ENCODE assay signal across 12 mouse cellular contexts in genomic region chr10:80377716-80378115, GRCm38 (mm10). TPM values are rescaled to one million over a fixed set of nuclear protein-coding genes. Genes with fewer than 3 reads are reported as not detected.
DNase-seq lines count a peak whose midpoint lies in the region; ATAC-seq and TF ChIP-seq lines count a peak whose summit lies in the region.
"Had no signal": no experiment of that assay in that cellular context is flagged by ENCODE, and none has a peak within 500 bp of the region (broad histone marks: within the 10 kb centered on the region; RNA-seq: fewer than 3 reads in every experiment).

No protein-coding gene starts in this region.

- ATAC-seq in CD4-positive, CD25-positive, alpha-beta regulatory T cell, adult 4 months, result no peak
- ATAC-seq in kidney, postnatal 0 days (replicated peaks; ENCODE audit: low FRiP score, low read depth), result no peak

- H3K27me3 ChIP-seq in kidney, postnatal 0 days (ENCODE audit: insufficient read depth, low read length), result no peaks in the 10 kb centered on the region
- H3K27me3 ChIP-seq: embryonic facial prominence, embryonic 12.5 days; limb, embryonic 13.5 days had no signal

- H3K9me3 ChIP-seq in kidney, postnatal 0 days (replicated peaks; ENCODE audit: low read length), result no peaks in the 10 kb centered on the region
- H3K9me3 ChIP-seq: embryonic facial prominence, embryonic 12.5 days; limb, embryonic 13.5 days had no signal

- H3K4me2 ChIP-seq in kidney, postnatal 0 days (ENCODE audit: low read length), result no peak overlapping the region
- H3K4me2 ChIP-seq: embryonic facial prominence, embryonic 12.5 days; limb, embryonic 13.5 days had no signal

- H3K4me3 ChIP-seq in kidney, postnatal 0 days (replicated peaks; ENCODE audit: low read depth, low read length), result no peak overlapping the region
- H3K4me3 ChIP-seq: embryonic facial prominence, embryonic 12.5 days; limb, embryonic 13.5 days had no signal

- TF ChIP-seq CTCF in kidney, postnatal 0 days (IDR thresholded peaks at IDR 0.05; ENCODE audit: low read depth), result peak; percentile 66

- H3K9ac ChIP-seq in kidney, postnatal 0 days (ENCODE audit: low read depth, low read length), result no peak overlapping the region
- H3K9ac ChIP-seq: embryonic facial prominence, embryonic 12.5 days; limb, embryonic 13.5 days had no signal

- peak; percentile 67 for DNase-seq in CD4-positive, CD25-positive, alpha-beta regulatory T cell, adult 2 months (ENCODE audit: low read depth, low spot score)
- DNase-seq in kidney, postnatal 0 days (ENCODE audit: low spot score), result no peak
- DNase-seq in kidney, postnatal 14 days, result no peak
- DNase-seq in thymus, postnatal 14 days, result peak; percentile 50
- DNase-seq in thymus, adult 18-20 months, result no peak
- DNase-seq in thymus, postnatal 25 days, result peak; percentile 42
- no peak for DNase-seq in layer of hippocampus, postnatal 36 days
- DNase-seq: heart, adult 18-20 months; kidney, adult 9 months had no signal

- no peaks in the 10 kb centered on the region for H3K4me1 ChIP-seq in kidney, postnatal 0 days (replicated peaks; ENCODE audit: insufficient read depth, low read length)

- no peak overlapping the region for H3K27ac ChIP-seq in kidney, postnatal 0 days
- H3K27ac ChIP-seq: embryonic facial prominence, embryonic 12.5 days; limb, embryonic 13.5 days had no signal

- 52% methylated on average over 10 of the region's 10 CpGs for WGBS in kidney, postnatal 0 days

- H3K36me3 ChIP-seq in kidney, postnatal 0 days (ENCODE audit: insufficient read depth, low read length), result peaks cover 16% of the 10 kb centered on the region

RNA-seq across cellular contexts. Expression of gene Mex3d, which starts 9.7 kb away (rescaled TPM):
- 1 to 10 TPM in 1 of 2 experiments, not detected in 1; 1.3 TPM for polyA plus RNA-seq in CD4-positive, CD25-positive, alpha-beta regulatory T cell, adult 4 months (2017; shearing (Covaris generic))
- polyA plus RNA-seq in kidney, postnatal 0 days (2015; fragmentation: Nextera tagmentation; extraction: Ambion mirVana), result 6.6 and 7.8 TPM in 2 replicates
- total RNA-seq in layer of hippocampus, postnatal 36 days (2021), result 10 to 100 TPM; 18.2 to 18.4 TPM

RNA-seq across cellular contexts. Expression of gene Plk5, which starts 21.5 kb away (rescaled TPM):
- not detected for polyA plus RNA-seq in CD4-positive, CD25-positive, alpha-beta regulatory T cell, adult 4 months (2017; shearing (Covaris generic))
- polyA plus RNA-seq in kidney, postnatal 0 days (2015; fragmentation: Nextera tagmentation; extraction: Ambion mirVana), result 0.51 and 1.0 TPM in 2 replicates
- total RNA-seq in layer of hippocampus, postnatal 36 days (2021), result 10 to 100 TPM; 23.2 to 23.4 TPM

RNA-seq across cellular contexts. Expression of gene Mbd3, which starts 21.6 kb away (rescaled TPM):
- polyA plus RNA-seq in CD4-positive, CD25-positive, alpha-beta regulatory T cell, adult 4 months (2017; shearing (Covaris generic)), result 10 to 100 TPM; 26.7 to 27.2 TPM
- 163 and 165 TPM in 2 replicates for polyA plus RNA-seq in kidney, postnatal 0 days (2015; fragmentation: Nextera tagmentation; extraction: Ambion mirVana)
- total RNA-seq in layer of hippocampus, postnatal 36 days (2021), result 100 to 1,000 TPM; 148 to 156 TPM

RNA-seq across cellular contexts. Expression of gene Uqcr11, which starts 28.9 kb away (rescaled TPM):
- 100 to 1,000 TPM; 268 to 337 TPM for polyA plus RNA-seq in CD4-positive, CD25-positive, alpha-beta regulatory T cell, adult 4 months (2017; shearing (Covaris generic))
- 1,117 and 1,253 TPM in 2 replicates for polyA plus RNA-seq in kidney, postnatal 0 days (2015; fragmentation: Nextera tagmentation; extraction: Ambion mirVana)
- total RNA-seq in layer of hippocampus, postnatal 36 days (2021), result 100 to 1,000 TPM; 443 to 467 TPM

RNA-seq across cellular contexts. Expression of gene Adamtsl5, which starts 29.5 kb away (rescaled TPM):
- not detected for polyA plus RNA-seq in CD4-positive, CD25-positive, alpha-beta regulatory T cell, adult 4 months (2017; shearing (Covaris generic))
- polyA plus RNA-seq in kidney, postnatal 0 days (2015; fragmentation: Nextera tagmentation; extraction: Ambion mirVana), result 3.0 and 3.2 TPM in 2 replicates
- 1 to 10 TPM; 4.9 to 5.2 TPM for total RNA-seq in layer of hippocampus, postnatal 36 days (2021)

Comparison
In these comparisons a context has a peak if more than half of its experiments do, and no peak if none do; other contexts are left out.
1. DNase-seq: peak in CD4-positive, CD25-positive, alpha-beta regulatory T cell, adult 2 months (single experiment), thymus, postnatal 14 days (single experiment) and thymus, postnatal 25 days (single experiment); none in kidney, postnatal 0 days (single experiment), kidney, postnatal 14 days (single experiment), thymus, adult 18-20 months (0 of 2) and layer of hippocampus, postnatal 36 days (0 of 2).